Mouse (Mus musculus): ENCODE data around the gene Ryr2. TPM values are rescaled to one million over a fixed set of nuclear protein-coding genes. Genes with fewer than 3 reads are reported as not detected.

The Ryr2 gene
- total RNA-seq, 1 experiment = 7.0 TPM

- in situ Hi-C loops (cut with MboI; ENCODE audit: low sequenced_read_pairs in 2 of 2, unreplicated experiment in 2 of 2) = no loop called here
- Histone ChIP-seq H3K4me1 (ENCODE audit: control insufficient read depth in 2 of 2, insufficient read depth in 2 of 2, low read length in 2 of 2, poor library complexity in 1 of 2) (no peaks in the 10 kb centered on the region), H3K36me3 (ENCODE audit: control insufficient read depth, insufficient read depth, low read length, poor library complexity, severe bottlenecking) (no peaks in the 10 kb centered on the region), H3K9ac (ENCODE audit: insufficient read depth, low read depth, low read length, poor library complexity, severe bottlenecking) (no peak overlapping the region), H3K9me3 (ENCODE audit: control insufficient read depth, insufficient read depth, low read depth, low read length) (no peaks in the 10 kb centered on the region), H3K27ac (ENCODE audit: insufficient read depth, low read depth, low read length, poor library complexity, severe bottlenecking) (no peak overlapping the region), H3K4me3 (ENCODE audit: insufficient read depth in 1 of 2, low read depth in 1 of 2, low read length in 2 of 2, poor library complexity in 1 of 2, severe bottlenecking in 1 of 2) (no peak overlapping the region)
- no peak for DNase-seq (ENCODE audit: low read depth, low spot score)
- TF ChIP-seq MAFK (IDR thresholded peaks at IDR 0.05; ENCODE audit: insufficient read depth, low read depth, low read length) = no peak
- TF ChIP-seq ZC3H11A (IDR thresholded peaks at IDR 0.05; ENCODE audit: borderline replicate concordance, low read depth, low read length) = no peak
- TF ChIP-seq HCFC1 (IDR thresholded peaks at IDR 0.05; ENCODE audit: borderline replicate concordance, insufficient read depth, low read length) = no peak
- TF ChIP-seq CHD2 (IDR thresholded peaks at IDR 0.05; ENCODE audit: low read depth, low read length) = no peak
- TF ChIP-seq ZNF384 (IDR thresholded peaks at IDR 0.05; ENCODE audit: low read depth, low read length) = no peak
Observed at GRCm38 (mm10) chr13:12126099-12126498, 19.4 kb upstream of the Ryr2 start.

GRCm38 (mm10) chr13:12124940-12125540, 18.3 kb upstream of the Ryr2 start:
- no peak overlapping the region for H3K4me3 ChIP-seq (ENCODE audit: insufficient read depth in 1 of 2, low read depth in 1 of 2, low read length in 2 of 2, poor library complexity in 1 of 2, severe bottlenecking in 1 of 2)
- no peaks in the 10 kb centered on the region for H3K36me3 ChIP-seq (ENCODE audit: control insufficient read depth, insufficient read depth, low read length, poor library complexity, severe bottlenecking)
- no peak overlapping the region for H3K27ac ChIP-seq (ENCODE audit: insufficient read depth, low read depth, low read length, poor library complexity, severe bottlenecking)
- H3K4me1 ChIP-seq (ENCODE audit: control insufficient read depth in 2 of 2, insufficient read depth in 2 of 2, low read length in 2 of 2, poor library complexity in 1 of 2) = no peaks in the 10 kb centered on the region
- DNase-seq (ENCODE audit: low read depth, low spot score) = no peak
- TF ChIP-seq MAFK (IDR thresholded peaks at IDR 0.05; ENCODE audit: insufficient read depth, low read depth, low read length) (no peak), ZC3H11A (IDR thresholded peaks at IDR 0.05; ENCODE audit: borderline replicate concordance, low read depth, low read length) (no peak), ZNF384 (IDR thresholded peaks at IDR 0.05; ENCODE audit: low read depth, low read length) (no peak), CHD2 (IDR thresholded peaks at IDR 0.05; ENCODE audit: low read depth, low read length) (no peak), HCFC1 (IDR thresholded peaks at IDR 0.05; ENCODE audit: borderline replicate concordance, insufficient read depth, low read length) (no peak)
- H3K9me3 ChIP-seq (ENCODE audit: control insufficient read depth, insufficient read depth, low read depth, low read length) = no peaks in the 10 kb centered on the region
- H3K9ac ChIP-seq (ENCODE audit: insufficient read depth, low read depth, low read length, poor library complexity, severe bottlenecking) = no peak overlapping the region
- in situ Hi-C loops (cut with MboI; ENCODE audit: low sequenced_read_pairs in 2 of 2, unreplicated experiment in 2 of 2) = no loop called here

- Histone ChIP-seq H3K36me3 (ENCODE audit: control insufficient read depth, insufficient read depth, low read length, poor library complexity, severe bottlenecking) (no peaks in the 10 kb centered on the region), H3K27ac (ENCODE audit: insufficient read depth, low read depth, low read length, poor library complexity, severe bottlenecking) (no peak overlapping the region), H3K4me3 (ENCODE audit: insufficient read depth in 1 of 2, low read depth in 1 of 2, low read length in 2 of 2, poor library complexity in 1 of 2, severe bottlenecking in 1 of 2) (no peak overlapping the region), H3K9me3 (ENCODE audit: control insufficient read depth, insufficient read depth, low read depth, low read length) (no peaks in the 10 kb centered on the region), H3K9ac (ENCODE audit: insufficient read depth, low read depth, low read length, poor library complexity, severe bottlenecking) (no peak overlapping the region), H3K4me1 (ENCODE audit: control insufficient read depth in 2 of 2, insufficient read depth in 2 of 2, low read length in 2 of 2, poor library complexity in 1 of 2) (peaks cover 0 to 4% of the 10 kb centered on the region in 2 experiments; a peak in 1 of 4 replicates)
- in situ Hi-C loops (cut with MboI; ENCODE audit: low sequenced_read_pairs in 2 of 2, unreplicated experiment in 2 of 2) = no loop called here
- no peak for DNase-seq (ENCODE audit: low read depth, low spot score)
- TF ChIP-seq ZNF384 (IDR thresholded peaks at IDR 0.05; ENCODE audit: low read depth, low read length) (0 out of 2 replicates have a peak, but pooled peaks have one; percentile 62), ZC3H11A (IDR thresholded peaks at IDR 0.05; ENCODE audit: borderline replicate concordance, low read depth, low read length) (no peak), HCFC1 (IDR thresholded peaks at IDR 0.05; ENCODE audit: borderline replicate concordance, insufficient read depth, low read length) (no peak)
Observed at GRCm38 (mm10) chr13:12115551-12115950, 8.8 kb upstream of the Ryr2 start.

- Histone ChIP-seq H3K4me3 (ENCODE audit: insufficient read depth in 1 of 2, low read depth in 1 of 2, low read length in 2 of 2, poor library complexity in 1 of 2, severe bottlenecking in 1 of 2) (no peak overlapping the region), H3K36me3 (ENCODE audit: control insufficient read depth, insufficient read depth, low read length, poor library complexity, severe bottlenecking) (no peaks in the 10 kb centered on the region), H3K27ac (ENCODE audit: insufficient read depth, low read depth, low read length, poor library complexity, severe bottlenecking) (no peak overlapping the region), H3K4me1 (ENCODE audit: control insufficient read depth in 2 of 2, insufficient read depth in 2 of 2, low read length in 2 of 2, poor library complexity in 1 of 2) (peaks cover 0 to 4% of the 10 kb centered on the region in 2 experiments; a peak in 1 of 4 replicates), H3K9me3 (ENCODE audit: control insufficient read depth, insufficient read depth, low read depth, low read length) (no peaks in the 10 kb centered on the region), H3K9ac (ENCODE audit: insufficient read depth, low read depth, low read length, poor library complexity, severe bottlenecking) (no peak overlapping the region)
- DNase-seq (ENCODE audit: low read depth, low spot score) = no peak
- no peak for TF ChIP-seq CHD2 (IDR thresholded peaks at IDR 0.05; ENCODE audit: low read depth, low read length)
- in situ Hi-C loops (cut with MboI; ENCODE audit: low sequenced_read_pairs in 2 of 2, unreplicated experiment in 2 of 2) = no loop called here
Observed at GRCm38 (mm10) chr13:12114816-12115215, 8.1 kb upstream of the Ryr2 start.

GRCm38 (mm10) chr13:12108955-12109354, 2.2 kb upstream of the Ryr2 start:
- in situ Hi-C loops (cut with MboI; ENCODE audit: low sequenced_read_pairs in 2 of 2, unreplicated experiment in 2 of 2) = no loop called here
- no peak for TF ChIP-seq HCFC1 (IDR thresholded peaks at IDR 0.05; ENCODE audit: borderline replicate concordance, insufficient read depth, low read length)
- H3K27ac ChIP-seq (ENCODE audit: insufficient read depth, low read depth, low read length, poor library complexity, severe bottlenecking) = no peak overlapping the region
- no peak overlapping the region for H3K4me3 ChIP-seq (ENCODE audit: insufficient read depth in 1 of 2, low read depth in 1 of 2, low read length in 2 of 2, poor library complexity in 1 of 2, severe bottlenecking in 1 of 2)
- no peak for DNase-seq (ENCODE audit: low read depth, low spot score)
- H3K9ac ChIP-seq (ENCODE audit: insufficient read depth, low read depth, low read length, poor library complexity, severe bottlenecking) = no peak overlapping the region
- no peaks in the 10 kb centered on the region for H3K9me3 ChIP-seq (ENCODE audit: control insufficient read depth, insufficient read depth, low read depth, low read length)
- no peaks in the 10 kb centered on the region for H3K36me3 ChIP-seq (ENCODE audit: control insufficient read depth, insufficient read depth, low read length, poor library complexity, severe bottlenecking)
- peaks cover 0 to 4% of the 10 kb centered on the region in 2 experiments; a peak in 1 of 4 replicates for H3K4me1 ChIP-seq (ENCODE audit: control insufficient read depth in 2 of 2, insufficient read depth in 2 of 2, low read length in 2 of 2, poor library complexity in 1 of 2)
